In the genomic region with DNA sequence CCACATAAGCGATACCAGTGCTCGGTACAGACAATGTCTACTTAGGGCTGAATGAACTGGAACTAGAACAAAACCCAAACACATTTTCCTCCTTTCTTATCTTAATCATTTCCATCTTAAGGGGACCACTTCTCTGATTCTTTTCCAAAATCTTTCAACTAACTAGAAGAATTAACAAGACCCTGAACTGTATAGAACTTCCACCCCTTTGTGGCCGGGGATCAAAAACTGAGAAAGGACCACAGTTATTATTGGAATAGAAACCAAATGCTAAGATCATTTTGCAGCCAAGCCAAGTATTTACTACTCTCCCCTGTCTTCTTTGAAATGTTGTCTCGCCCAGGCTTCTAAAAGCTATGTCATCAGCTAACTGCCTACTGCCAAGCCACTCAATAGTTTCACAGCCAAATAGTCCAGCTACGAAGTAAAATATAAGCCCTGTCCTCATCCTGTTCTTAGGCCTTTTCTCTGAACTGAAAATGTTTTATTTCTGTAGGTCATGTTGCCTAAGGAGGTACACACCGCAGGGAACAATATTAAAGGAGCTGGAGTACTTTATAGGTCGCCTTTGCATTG, we compare ENCODE assay signal across 14 mouse cellular contexts.
"Had no signal": no experiment of that assay in that cellular context is flagged by ENCODE, and none has a peak within 500 bp of the region (broad histone marks: within the 10 kb centered on the region; RNA-seq: fewer than 3 reads in every experiment).

No protein-coding gene starts in this region.

- H3K27ac ChIP-seq: liver, embryonic 12.5 days; liver, embryonic 15.5 days; macrophage had no signal

- H3K9ac ChIP-seq: liver, embryonic 12.5 days; liver, embryonic 15.5 days had no signal

- H3K4me2 ChIP-seq: liver, embryonic 12.5 days; liver, embryonic 15.5 days had no signal

- H3K4me1 ChIP-seq: liver, embryonic 12.5 days; liver, embryonic 15.5 days had no signal

- H3K36me3 ChIP-seq: liver, embryonic 12.5 days; liver, embryonic 15.5 days had no signal

- H3K4me3 ChIP-seq: liver, embryonic 12.5 days; liver, embryonic 15.5 days had no signal

- ATAC-seq: inflammation-experienced regulatory T-cells, adult 6 months; intestine, embryonic 16.5 days; liver, embryonic 12.5 days; lung, postnatal 0 days had no signal

- H3K9me3 ChIP-seq: liver, embryonic 12.5 days; liver, embryonic 15.5 days had no signal

- DNase-seq: kidney, adult 2 months; kidney, postnatal 10 days; left cerebral cortex, postnatal 4 days; liver; lung, adult 18-20 months; midbrain, embryonic 14.5 days; thymus, adult 18-20 months; thymus, postnatal 36 days had no signal

- H3K27me3 ChIP-seq: liver, embryonic 12.5 days; liver, embryonic 15.5 days had no signal
